Comparison of ENCODE assay signal across 9 mouse cellular contexts in genomic region chr4:4708261-4708660, GRCm38 (mm10).
DNase-seq lines count a peak whose midpoint lies in the region; ATAC-seq and TF ChIP-seq lines count a peak whose summit lies in the region.
"Had no signal": no experiment of that assay in that cellular context is flagged by ENCODE, and none has a peak within 500 bp of the region (broad histone marks: within the 10 kb centered on the region; RNA-seq: fewer than 3 reads in every experiment).

No protein-coding gene starts in this region.

- no peaks in the 10 kb centered on the region for H3K9me3 ChIP-seq in forebrain, embryonic 14.5 days (replicated peaks; ENCODE audit: control insufficient read depth, low read length)

- H3K27me3 ChIP-seq in forebrain, embryonic 14.5 days (replicated peaks; ENCODE audit: control insufficient read depth, insufficient read depth, low read length), result no peaks in the 10 kb centered on the region

- H3K36me3 ChIP-seq in forebrain, embryonic 14.5 days (ENCODE audit: control insufficient read depth, insufficient read depth, low read length), result no peaks in the 10 kb centered on the region

- H3K4me3 ChIP-seq in gastrocnemius, adult 2 months, result no peak overlapping the region
- H3K4me3 ChIP-seq in forebrain, embryonic 14.5 days (ENCODE audit: low read depth, low read length), result no peak overlapping the region

- peak; percentile 29 for DNase-seq in layer of hippocampus, adult 11-12 months (ENCODE audit: low spot score)
- DNase-seq in layer of hippocampus, postnatal 25 days (ENCODE audit: extremely low spot score in 1 of 2, low spot score in 1 of 2), result no peak
- peak; percentile 90 for DNase-seq in adipocyte (ENCODE audit: low spot score)
- peak; percentile 70 for DNase-seq in gastrocnemius, adult 2 months
- DNase-seq in layer of hippocampus, postnatal 36 days, result peak; percentile 23 to 32
- no peak for DNase-seq in forebrain, embryonic 14.5 days (ENCODE audit: low spot score)
- no peak for DNase-seq in adrenal gland, postnatal 14 days
- DNase-seq: kidney, adult 8-10 months had no signal

- TF ChIP-seq CTCF in gastrocnemius, adult 2 months (IDR thresholded peaks at IDR 0.05), result no peak

- ATAC-seq in forebrain, embryonic 14.5 days, result no peak

- intact Hi-C loops in gastrocnemius, adult 2 months (cut with DNase I), result loop anchor here (5.0 kb wide), 1 partner anchor 566 kb away; no protein-coding TSS in a partner anchor

- no peak overlapping the region for H3K4me2 ChIP-seq in forebrain, embryonic 14.5 days (ENCODE audit: low read length)

- 54% methylated on average over 3 of the region's 3 CpGs for WGBS in forebrain, embryonic 14.5 days

- H3K9ac ChIP-seq in forebrain, embryonic 14.5 days (ENCODE audit: low read length), result no peak overlapping the region

- H3K4me1 ChIP-seq in forebrain, embryonic 14.5 days (ENCODE audit: control insufficient read depth, insufficient read depth, low read length), result no peaks in the 10 kb centered on the region

- peak overlapping the region; percentile 63 for H3K27ac ChIP-seq in gastrocnemius, adult 2 months
- H3K27ac ChIP-seq in forebrain, embryonic 14.5 days (ENCODE audit: low read depth, low read length), result no peak overlapping the region
- H3K27ac ChIP-seq: macrophage had no signal

Comparison
In these comparisons a context has a peak if more than half of its experiments do, and no peak if none do; other contexts are left out.
1. DNase-seq: peak in layer of hippocampus, adult 11-12 months (single experiment), adipocyte (single experiment), gastrocnemius, adult 2 months (single experiment) and layer of hippocampus, postnatal 36 days (2 of 2); none in layer of hippocampus, postnatal 25 days (0 of 2), forebrain, embryonic 14.5 days (single experiment) and adrenal gland, postnatal 14 days (single experiment).